Mouse (Mus musculus): ENCODE results near the gene Lpcat2b.
"Not testable (repeated sequence)": the region's sequence is repeated elsewhere in the genome, so short reads cannot be mapped to it uniquely, and the experiment has no call there.

The Lpcat2b gene

DNA sequence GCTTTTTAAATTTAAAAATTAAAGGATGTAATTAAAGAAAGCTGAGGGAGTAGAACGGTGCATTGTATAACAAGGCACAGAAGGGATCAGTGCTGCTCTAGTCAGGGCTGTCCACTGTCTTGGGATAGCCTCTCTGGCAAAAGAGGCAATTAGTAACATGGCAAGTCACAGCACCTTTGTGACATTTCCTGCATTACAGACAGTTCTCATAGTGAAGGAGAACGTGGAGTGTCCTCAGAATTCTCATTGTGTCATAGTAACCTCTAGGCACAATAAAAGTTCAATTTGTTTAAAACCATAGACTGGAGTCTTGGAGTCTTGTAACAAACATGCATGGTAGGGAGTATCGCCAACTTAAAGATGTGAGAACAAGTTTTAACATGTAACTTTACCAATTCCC lies at the start of gene Lpcat2b:
Lpcat2b (plus strand) TSS at position 301 of the 400 bp plus-strand sequence.
- DNase-seq (ENCODE audit: low read depth, low spot score): no peak

DNA sequence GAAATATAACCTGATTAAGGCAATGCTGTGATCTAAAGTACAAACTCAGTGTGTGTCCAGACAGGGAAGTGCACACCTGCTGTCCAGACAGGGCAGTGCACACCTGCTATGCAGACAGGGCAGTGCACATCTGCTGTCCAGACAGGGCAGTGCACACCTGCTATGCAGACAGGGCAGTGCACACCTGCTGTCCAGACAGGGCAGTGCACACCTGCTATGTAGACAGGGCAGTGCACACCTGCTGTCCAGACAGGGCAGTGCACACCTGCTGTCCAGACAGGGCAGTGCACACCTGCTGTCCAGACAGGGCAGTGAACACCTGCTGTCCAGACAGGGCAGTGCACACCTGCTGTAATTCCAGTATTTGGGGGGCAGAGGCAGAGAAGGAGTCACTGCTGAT lies 44.9 kb upstream of the Lpcat2b start:
- not testable (repeated sequence) for DNase-seq (ENCODE audit: low read depth, low spot score)

DNA sequence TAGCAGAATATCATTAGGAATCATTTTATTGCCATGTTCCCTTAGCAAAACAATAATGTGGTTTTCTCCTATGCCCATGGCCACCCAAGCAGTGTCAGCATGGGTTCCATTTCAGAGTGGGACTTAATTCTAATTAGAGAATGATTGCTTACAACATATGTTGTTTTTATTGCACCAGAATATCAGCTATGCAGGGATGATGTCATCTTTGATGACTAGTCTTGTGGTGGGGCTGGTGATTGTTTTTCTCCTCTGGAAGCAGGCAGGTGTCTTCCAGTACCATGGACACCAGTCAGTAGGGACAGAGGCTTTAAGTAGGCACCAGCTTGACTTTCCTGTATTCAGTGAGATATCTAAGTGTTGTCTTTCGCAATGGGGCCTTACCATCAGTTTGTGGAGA lies 43.6 kb upstream of the Lpcat2b start:
- no peak for DNase-seq (ENCODE audit: low read depth, low spot score)

DNA sequence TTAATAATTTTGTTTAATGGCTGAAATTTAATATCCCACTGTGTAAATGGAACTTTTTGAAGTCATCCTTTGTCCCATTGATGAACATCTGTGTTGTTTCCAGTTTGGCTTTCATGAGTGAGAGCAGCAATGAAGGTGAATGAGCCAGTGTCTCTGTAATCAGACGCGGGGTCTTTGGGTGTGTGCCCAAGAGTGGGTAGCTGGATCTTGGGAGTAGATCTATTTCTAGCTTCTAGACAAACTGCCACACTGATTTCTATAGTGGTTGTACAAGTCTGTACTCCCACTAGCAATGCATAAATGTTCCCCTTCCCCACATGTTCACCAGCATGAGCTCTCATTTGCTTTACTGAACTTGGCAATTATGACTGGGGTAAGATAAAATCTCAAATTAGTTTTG lies 42.0 kb upstream of the Lpcat2b start:
- no peak for DNase-seq (ENCODE audit: low read depth, low spot score)

DNA sequence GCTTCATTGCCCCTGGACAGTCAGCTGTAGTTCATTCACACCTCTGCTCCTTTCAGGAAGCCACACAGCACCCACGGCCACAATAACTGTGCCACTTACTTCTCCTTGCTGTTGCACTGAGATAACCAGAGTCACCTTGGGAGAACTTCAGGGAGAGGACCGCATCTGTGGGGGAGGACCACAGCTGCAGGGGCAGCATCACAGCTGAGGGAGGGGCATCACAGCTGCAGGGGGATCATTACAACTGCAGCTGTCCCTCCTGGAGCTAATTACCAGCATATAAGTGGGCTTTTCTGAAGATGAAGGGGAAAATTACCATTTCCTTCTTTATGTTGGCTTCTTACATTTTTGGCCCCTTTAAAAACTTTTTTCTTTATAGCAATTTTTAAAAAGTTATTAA lies 36.9 kb upstream of the Lpcat2b start:
- DNase-seq (ENCODE audit: low read depth, low spot score): no peak

DNA sequence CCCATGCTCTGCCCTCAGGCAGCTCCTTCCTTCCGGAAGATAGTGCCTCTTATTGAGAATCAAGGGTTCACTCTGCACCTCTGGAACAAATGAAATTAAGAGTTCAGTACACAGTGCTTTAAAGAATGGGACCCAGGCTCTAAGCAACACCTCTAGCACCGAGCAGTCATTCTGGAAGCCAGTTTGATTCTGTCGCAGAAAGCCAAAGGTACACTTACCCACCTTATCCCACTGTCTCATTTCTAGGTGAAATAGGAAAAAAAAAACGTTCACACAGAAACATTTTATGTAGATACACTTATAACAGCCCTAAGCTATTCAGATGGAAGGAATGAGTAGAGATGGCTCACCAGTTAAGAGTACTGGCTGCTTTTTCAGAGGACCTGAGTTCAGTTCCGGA lies 28.9 kb upstream of the Lpcat2b start, which contains the start of gene Ephx4:
Ephx4 (plus strand) TSS at position 301 of the 400 bp plus-strand sequence.
- DNase-seq (ENCODE audit: low read depth, low spot score): no peak

DNA sequence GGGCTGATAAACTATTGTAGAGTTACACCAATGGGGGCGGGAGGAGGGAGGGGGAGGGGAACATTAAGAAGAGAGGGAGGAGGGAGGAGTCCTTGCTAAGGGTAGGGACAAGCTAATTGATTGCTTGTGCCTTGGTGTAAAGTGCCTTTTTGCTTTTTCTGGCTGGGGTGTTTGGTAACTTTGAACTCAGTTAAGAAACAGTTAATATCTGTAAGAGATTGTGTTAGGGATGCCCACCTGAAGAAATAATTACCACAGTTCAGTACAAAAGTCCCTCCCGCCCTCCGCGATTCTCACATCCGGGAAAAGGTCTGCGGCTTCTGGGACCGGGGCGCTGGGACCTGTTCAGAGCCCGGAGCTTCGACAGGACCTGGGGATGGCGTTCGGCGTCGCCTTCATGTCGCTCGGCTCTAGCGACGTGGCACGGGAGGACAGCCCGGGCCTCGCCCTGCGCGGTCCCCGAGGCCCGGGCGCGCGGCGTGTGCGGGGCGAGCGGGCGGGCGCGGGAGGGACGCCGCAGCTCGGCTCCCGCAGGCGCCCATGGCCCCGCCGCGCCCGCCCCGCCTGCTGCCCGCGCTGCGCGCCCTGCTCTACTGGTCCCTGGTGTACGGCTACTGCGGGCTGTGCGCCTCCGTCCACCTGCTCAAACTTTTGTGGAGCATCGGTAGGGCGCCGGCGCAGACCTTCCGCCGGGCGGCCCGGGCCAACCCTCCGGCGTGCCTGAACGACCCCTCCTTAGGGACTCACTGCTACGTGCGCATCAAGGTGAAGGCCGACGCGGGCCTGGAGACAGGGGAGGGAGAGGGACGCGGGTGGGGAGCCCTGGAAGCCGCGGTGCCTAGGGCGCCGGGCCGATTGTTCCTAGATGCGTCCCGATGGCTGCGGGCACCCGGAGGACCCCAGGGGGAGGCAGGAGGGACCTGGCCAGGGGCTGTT lies 28.1 kb upstream of the Lpcat2b start:
- no peak for DNase-seq (ENCODE audit: low read depth, low spot score)

DNA sequence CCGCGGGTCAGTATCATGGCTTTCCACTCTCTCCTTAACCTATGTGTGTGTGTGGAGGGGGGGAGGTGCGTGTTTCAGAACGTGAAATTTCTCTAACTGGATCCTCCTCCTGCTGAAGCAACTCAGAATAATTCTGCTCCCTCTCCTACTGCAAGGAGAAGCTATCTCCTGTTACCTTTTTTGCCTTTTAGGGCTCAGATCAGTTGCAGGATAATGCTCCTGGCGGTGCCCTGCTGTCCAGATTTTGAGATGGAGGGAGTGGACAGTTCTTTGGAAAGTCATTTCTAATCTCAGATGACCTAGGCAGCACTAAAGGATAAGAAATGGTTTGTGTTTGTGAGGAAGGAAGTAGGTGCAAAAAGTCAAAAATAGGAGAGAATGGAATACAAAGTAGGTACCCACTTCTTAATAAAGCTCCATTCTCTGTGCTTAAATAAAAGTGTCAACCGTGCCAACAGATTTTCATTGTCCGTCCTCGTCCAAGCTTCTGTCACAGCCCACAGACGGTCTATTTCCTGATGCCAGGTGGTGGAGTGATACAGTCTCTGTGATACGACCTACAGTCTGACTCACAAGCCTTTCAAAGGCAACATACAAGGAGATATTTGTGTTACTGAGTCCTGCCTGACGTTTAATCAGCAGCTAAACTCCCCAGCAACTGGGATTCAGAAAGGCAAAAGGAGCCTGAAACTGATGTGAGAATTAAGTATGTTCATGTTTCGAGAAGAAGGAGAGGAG lies 27.2 kb upstream of the Lpcat2b start:
- no peak for DNase-seq (ENCODE audit: low read depth, low spot score)

DNA sequence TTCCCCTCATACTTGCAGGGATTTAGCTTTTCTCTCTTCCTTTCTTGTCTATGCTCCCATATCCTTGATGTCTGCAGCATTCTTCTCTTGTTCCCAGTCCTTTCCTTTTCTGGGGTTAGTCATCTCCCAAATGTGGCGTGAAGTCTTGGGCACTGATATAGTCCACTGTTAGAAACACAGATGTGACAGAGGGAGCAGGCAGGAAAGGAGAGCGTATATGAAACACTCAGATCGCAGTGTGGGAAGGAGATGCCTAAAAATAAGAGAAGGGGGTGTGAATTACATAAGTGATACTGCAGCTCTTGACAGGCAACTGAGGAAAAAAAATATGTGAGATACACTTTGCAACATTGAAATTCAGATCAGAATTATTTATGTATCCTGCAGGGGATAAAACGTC lies 26.0 kb upstream of the Lpcat2b start:
- no peak for DNase-seq (ENCODE audit: low read depth, low spot score)

DNA sequence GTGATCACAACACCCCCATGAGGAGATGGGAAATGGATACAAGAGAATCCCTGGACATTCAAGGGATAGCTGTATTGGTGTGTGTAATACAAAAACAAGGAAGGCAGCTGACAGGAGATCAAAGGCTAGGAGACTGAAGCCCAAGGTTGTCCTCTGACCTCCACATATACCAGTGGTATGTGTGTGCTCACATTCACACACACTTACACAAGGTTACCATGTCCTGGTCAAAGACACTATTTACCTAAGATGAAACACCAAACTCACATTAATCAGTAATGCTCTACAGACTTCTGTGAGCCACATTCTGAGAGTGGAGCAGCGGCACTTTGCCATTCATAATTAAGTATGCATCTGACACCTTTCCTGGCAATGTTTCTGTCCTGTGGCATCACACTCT lies 21.0 kb upstream of the Lpcat2b start:
- no peak for DNase-seq (ENCODE audit: low read depth, low spot score)

DNA sequence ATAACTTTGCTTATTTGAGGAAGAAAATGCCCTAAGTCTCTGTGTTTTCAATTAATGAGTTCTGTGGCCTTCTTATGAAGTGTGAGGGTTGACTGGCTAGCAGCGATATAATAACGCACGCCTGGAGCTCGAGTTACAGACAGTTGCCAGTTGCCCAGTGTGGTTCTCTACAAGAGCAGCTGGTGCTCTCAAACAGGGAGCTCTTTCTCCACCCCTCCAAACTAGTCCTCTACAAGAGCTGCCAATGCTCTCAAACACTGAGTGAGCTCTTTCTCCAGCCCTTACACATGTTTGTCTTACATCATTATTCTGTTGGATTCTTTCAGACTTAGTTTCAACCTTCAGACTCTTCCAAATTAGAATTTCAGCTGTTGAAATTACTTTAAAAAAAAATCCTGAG lies 20.0 kb upstream of the Lpcat2b start:
- no peak for DNase-seq (ENCODE audit: low read depth, low spot score)

DNA sequence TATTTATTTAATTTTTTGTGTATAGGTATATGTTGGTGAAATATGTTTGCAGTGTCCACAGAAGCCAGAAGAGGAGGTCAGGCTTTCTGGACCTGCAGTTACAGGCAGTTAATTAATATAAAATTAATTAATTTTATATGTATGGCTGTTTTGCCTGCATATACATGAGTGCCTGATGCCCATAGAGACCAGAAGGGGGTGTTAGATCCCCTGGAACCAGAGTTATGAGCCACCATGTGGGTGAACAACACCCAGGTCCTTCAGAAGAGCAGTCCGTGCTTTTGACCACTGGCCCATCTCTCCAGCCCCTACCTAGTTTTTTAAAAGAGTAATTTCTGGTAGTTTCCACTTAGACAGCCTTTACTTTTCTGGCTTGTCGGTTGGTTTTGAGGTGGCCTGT lies 19.1 kb upstream of the Lpcat2b start:
- DNase-seq (ENCODE audit: low read depth, low spot score): no peak

DNA sequence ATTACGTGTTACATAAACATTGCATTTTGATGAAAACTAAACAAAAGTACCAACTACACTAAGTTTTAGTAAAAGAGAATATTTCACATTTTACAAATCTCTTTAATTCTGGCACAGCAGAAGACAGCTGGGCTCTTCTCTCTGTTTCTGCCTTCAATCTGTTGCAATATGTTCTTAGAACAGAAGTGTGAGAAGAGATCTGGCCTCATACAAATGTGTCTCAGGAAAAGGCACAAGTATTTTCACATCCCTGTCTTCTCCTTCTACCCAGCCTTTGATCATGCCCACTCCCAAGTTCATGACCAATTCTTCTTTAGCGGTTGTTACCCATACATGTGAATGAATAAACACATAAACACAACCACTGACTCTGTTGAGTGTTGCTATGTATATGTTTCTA lies 16.3 kb upstream of the Lpcat2b start:
- DNase-seq (ENCODE audit: low read depth, low spot score): no peak

DNA sequence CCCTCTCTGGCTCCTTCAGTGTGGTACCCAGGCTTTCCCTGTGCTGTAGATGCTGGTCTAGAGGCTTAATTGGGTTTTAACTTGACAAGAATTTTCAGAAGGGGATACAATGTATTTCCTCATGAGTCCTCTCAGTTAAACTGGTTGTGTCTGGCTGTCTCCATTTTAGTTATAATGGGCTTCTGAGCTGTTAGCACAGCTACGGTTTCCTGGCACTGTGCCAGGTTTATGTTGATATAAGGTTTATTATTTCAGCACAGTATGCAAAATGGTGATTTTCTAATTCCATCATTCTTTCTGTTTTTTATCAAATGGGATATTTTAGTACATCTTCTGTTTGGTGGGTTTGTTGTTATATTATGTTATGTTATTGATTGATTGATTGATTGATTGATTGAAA lies 9.7 kb upstream of the Lpcat2b start:
- DNase-seq (ENCODE audit: low read depth, low spot score): no peak

DNA sequence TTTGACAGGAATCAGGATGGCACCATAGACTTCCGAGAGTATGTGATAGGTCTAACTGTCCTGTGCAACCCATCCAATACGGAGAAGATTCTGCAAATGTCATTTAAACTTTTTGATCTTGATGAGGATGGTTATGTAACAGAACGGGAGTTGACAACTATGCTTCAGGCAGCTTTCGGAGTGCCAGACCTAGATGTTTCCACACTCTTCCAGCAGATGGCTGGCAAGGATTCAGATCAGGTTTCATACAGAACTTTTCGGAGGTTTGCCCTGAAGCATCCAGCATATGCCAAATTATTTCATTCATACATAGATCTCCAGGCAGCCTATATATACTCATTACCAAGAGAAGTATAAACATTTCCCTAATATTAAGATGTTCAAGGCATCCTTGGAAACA lies 2.7 kb downstream of the Lpcat2b start:
- DNase-seq (ENCODE audit: low read depth, low spot score): no peak

DNA sequence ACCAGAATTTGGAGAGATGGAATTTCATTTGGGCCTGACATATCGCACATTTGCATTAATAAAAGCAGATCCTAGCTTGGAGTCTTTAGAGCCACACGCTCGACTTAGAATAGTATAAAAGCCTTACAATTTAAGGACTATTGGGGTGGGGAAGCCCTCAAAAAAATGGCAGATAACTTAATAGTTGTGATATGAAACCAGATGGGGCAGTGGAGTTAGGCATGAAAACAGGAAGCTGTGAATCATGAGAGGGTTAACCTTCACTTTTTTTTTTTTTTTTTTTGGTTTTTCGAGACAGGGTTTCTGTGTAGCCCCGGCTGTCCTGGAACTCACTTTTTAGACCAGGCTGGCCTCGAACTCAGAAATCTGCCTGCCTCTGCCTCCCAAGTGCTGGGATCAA lies 4.8 kb downstream of the Lpcat2b start:
- DNase-seq (ENCODE audit: low read depth, low spot score): no peak

DNA sequence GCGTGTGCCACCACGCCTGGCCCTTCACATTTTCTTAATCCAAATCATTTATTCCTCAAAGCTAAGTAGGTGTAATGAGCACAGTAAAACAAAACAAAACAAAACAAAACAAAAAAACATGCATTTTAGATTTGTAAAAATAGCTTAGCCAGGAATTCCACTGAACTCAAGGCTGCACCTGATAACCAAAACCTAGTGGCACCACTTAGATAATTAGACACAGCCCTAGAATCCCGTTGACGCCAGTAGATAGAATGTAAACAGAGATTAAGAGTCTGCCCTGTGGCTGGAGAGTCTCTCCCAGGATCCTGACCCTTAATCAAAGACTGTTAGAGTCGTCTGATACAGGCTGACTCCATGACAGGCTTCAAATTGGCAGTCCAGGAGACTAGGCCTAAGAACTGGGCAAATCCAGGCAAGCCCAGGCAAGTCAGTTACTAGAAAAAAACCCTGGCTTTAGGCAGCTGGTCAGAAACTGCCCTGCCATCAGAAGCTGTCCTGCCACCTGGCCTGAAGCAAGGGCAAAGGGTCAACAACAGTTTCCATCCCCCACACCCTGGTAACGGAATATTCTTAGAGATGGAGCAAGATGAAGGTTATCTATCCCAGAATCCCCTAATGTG lies 5.3 kb downstream of the Lpcat2b start:
- DNase-seq (ENCODE audit: low read depth, low spot score): no peak

DNA sequence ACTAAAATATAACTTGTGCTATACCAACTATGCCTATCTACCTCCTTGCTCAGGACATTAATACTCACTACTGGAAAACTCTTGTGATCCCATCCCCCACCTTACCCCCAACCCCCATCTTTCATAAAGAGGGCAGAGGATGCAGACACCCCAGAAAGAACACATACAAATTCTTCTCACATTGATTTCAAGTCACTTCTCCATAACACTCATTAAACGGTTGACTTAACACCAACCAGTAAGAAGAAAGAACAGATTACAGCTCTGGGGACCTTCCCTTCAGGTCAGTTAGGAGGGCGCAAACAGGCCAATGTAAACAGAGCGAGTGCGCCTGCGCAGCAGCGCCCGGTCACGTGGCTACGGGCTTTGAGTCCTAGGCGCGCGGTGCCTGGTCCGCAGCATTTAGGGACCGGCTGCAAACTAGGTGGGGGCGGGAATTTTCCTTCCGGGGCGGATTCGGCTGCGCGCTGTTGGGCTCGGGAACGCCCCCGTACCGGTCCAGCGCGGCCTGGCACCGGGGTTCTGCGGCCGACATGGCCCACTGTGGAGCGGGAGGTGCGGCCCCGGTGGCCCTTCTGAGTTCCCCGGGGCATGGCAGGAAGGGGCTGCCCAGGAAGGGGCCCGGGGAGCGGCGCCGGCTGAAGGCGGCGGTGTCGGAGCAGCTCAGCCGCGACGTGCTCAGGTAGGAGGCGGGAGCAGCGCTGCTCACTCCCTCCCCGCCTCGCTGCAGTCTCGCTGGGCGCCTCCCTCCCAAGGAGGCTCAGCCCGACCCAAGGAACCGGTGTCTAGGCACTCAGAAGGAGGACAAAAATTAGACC lies 6.3 kb downstream of the Lpcat2b start, which contains the start of gene Btbd8:
Btbd8 (plus strand) TSS at position 534 of the 818 bp plus-strand sequence.
- DNase-seq (ENCODE audit: low read depth, low spot score): peak; percentile 81

DNA sequence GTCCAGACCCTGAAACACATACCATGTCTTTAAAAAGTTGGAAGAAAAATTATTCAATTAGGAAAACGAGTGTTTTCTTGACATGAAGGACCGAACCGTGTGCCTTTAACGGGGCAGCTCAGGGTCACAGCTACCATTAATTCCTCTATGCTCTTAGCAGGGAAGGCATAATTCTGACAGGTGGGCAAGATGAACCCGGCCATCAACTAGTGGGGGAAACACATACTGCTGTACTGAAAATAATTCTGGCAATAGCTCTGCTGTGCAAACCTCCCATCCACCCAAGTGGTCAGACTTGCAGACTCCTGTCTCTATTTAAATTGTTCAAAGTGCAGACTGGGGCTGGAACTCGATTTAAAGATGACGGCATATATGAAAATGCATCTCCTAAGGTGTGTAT lies 7.0 kb downstream of the Lpcat2b start:
- no peak for DNase-seq (ENCODE audit: low read depth, low spot score)

DNA sequence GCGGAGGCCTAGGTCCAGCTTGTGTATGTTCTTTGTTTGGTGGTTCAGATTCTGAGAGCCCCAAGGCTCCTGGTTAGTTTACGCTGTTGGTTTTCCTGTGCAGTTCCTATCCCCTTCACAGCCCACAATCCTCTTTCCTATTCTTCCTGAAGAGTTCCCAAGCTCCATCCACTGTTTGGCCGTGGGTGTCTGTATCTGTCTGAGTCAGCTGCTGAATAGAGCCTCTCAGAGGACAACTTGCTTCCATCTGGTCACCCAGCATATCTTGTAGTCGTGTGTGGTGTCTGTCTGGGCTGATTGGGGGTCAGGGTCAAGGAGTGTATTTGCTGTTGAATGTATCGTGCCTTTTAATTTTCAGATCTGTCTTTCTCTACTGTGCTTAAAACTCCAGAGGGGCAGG lies 10.5 kb downstream of the Lpcat2b start:
- DNase-seq (ENCODE audit: low read depth, low spot score): no peak

DNA sequence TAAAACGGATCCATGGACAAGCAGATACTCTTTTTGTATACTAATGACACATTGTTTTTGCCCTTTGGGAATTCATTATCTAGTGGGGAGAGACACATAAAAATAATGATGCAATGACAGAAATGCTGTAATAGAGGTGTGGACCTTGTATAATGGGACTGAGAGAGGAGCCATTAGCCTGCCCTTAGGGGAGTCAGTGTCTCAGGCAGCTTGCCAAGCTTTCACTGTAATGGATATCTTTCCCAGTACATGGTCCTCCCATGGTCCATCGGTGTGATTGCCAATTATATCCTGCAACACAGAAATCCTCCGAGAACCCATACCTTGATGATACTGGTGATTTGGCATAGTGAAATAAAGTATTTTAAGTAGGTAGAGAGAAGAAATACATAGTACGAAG lies 12.9 kb downstream of the Lpcat2b start:
- DNase-seq (ENCODE audit: low read depth, low spot score): no peak
